Mouse (Mus musculus) right cerebral cortex, adult 18-20 months (tissue): ENCODE measurements around the gene Il1rn.

Source experiments
- DNase-seq: peaks from one replicate; pipeline ENCODE4 v3.0.0; 2022; ENCODE audit warnings: mixed read lengths

The Il1rn gene

DNA sequence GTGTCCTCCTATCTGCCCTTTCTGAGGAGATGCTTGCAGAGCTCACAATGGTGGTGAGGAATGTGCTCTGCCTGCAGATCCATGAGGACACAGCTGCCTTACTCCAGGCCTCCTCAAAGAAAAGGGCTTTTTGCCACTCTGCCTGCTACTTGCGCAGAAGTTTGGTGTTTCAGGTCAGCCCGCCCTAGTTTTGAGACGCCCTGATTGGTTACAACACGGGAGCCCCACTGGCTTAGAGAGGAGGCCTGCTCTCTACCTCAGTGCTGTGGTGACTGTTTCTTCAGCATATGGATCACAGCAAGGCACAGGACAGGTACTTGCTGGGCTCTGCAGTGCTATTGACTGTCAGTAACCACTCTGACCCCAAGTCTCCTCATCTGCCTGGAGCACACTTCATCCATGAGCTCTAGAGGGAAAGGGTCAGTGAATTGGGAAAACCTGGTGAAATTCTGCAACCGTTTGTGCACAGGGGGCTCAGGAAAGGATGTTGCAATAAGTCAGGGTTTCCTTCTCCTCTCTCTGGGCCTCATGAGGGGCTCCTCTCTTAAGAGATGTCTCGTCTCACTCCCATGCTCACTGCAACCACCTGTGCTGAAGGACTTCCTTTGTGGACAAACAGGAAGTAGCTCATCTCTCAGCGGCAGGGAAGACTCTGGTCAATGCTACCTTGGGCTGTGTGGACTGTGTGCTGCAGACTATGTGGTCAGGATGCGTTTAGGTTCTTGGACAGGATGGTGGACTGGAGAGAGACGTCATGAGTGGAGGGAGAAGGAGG is 46.0 kb downstream of the Il1rn start:
- DNase-seq = no peak

DNA sequence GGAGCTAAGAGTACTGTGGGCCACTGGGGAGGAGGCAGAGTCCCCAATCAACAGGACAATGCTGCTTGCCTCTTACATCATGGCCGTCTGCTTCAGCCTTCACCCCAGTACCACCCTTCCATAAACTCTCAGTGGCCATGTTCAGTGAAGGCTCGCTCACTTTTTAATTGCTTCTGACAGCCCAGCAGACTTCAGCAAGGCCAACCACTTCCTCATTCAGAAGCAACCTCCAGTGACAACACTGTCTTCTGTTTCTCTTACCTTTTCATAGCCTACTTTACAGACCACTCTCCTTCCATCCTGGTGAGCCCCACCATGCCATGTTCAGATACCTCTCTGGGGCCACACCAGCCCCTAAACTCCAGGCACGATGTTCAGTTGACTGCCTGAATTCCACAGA is 47.0 kb downstream of the Il1rn start:
- no peak for DNase-seq

DNA sequence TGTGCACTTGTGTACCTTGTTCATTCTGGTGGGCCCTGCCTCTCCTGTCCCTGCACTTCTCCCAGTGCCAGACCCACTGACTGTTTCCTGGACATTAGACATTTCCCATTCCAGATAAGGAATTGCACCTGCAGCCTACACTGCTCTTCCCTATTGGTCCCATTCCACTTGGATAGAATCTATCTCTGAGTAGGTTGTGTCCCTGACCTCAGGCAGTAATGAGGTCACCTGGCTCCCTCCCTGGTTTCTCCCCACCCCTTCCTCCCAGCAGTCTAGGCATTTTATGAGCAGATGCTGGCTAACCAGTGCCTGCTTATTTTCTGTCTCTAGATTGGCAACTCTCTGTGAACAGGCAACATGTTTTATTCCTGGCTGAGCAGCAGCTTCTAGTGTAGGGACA is 47.7 kb downstream of the Il1rn start:
- DNase-seq = no peak

DNA sequence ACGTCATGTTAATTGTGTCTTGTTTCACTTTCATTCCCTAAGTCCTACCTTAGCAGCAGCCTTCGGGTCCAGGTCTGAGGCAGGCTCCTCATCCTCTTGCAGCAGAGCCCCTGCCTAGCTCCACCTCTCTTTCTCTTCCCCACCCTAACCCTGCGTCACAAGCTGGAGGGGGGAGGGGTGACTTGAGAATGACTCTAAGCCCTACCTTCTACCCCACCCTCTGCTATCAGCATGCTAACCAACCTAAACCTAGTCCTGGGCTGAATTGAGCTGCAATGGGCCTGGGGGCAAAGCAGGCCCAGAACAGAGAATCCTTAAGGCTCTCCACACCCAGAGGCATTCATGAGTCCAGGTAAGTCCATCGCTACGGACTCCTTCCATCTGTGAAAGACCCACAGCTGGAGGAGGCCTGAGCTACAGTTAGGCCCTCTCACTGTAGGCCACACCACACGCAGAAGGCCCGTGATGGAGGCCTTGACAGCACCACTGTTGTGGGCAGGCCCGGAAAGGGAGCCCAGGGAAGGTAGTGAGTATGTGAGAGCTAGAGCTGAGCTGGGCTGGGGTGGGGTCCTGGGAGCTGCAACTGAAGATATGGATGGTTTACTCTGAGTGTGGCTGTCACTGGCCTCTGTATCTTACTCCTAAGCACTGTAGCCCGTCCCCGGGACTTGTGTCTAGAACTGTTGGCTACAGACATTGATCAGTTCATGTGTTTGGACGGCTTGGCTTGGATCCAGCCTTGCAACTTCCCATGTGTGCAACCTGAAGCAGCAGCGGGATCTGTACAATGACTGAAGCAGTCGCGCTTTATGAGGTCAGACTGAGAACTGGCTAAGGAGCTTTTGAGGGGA is 48.7 kb downstream of the Il1rn start:
- DNase-seq = no peak

DNA sequence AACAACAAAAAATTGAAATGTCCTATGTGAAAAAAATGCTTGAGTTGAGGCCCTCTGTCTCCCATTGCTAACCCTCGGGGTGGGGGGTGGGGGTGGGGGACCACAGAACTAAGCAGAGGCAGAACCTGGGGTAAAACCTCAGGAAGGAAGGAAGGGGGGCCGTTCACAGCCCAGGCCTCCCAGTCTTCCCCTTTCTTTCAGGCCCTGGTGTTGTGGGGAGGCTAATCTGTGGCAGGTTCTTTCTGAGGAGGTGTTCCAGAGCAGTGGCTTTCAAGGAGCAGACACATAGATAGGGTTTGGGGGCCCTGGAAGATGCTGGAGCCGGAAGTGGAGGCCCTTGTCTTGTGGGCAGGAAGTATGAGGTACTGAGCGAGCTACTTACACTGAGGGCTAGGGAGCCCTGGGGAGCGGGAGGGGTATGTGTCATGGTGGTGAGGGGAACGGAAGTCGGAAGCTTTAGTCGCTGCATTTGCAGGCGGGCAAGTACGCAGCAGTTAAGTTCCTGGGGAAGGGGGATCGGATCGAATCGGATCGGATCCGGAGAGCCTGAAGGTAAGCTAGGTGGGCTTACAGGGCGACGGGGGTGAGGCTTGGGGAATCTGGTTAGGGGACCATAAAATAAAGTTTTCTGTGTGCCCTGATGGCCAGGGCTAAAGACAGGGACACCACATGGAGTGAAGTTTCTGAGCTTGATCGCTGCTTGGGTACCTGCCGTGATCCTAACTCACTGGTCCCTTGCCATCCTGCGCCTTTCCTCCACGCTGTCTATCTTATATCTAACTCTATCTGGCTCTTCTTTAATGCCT is 49.7 kb downstream of the Il1rn start:
- no peak for DNase-seq

DNA sequence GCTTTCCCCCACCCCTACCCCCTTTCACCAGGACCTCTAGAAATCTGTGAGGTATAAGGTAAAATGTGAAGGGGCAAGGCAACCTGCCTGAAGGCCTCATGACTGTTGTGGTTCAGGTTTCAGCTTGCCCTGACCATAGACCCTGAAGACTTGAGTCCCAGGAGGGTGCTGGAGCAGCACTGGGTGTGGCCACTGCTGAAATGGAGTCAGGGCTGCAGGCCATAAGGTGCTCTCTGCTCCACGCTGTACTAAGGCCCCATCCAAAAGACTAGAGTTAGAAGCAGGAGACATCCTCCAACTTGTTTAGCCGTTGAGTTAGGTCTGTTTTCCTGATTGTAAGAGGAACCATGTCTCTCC is 50.3 kb downstream of the Il1rn start:
- DNase-seq = no peak

DNA sequence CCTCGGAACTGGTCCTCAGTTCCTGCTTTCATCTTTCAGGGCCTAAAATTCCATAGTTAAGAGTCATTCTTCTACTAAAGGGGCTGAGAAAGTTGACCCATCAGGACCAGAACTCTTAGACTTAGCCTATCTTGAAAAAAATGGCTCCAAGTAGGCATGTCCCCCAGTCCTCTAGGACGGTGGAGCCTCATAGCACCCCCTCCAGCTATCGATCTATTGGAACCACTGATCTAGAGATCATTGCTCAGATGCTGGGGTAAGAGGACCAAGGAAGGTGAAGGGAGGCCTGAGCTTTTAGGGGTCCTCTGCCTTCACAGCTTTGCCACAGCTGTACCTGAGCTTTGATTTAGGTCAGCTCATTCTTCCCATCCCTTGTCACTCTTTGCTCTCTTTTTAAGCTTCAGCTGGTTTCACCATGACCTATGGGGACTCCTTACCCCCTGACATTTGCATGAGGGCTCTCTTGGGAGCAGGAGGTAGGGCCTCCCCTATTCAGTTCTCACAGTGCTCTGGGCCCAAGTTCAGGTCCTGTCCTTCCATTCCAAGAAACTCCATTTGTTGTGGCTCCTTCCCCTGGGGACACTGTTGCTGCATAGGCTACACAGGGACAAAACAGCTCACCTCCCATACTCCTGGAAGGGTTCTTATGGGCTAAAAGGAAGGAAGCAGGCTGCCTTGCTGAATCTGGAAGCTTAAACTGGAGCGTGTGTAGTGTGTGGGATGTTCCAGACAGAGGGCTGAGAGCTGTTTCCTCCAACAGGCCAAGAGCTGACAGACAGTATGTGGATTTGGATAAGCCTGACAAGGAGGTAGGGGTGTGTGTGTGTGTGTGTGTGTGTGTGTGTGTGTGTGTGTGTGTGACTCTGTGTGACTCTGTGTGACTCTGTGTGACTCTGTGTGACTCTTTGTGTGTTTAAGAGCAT is 51.0 kb downstream of the Il1rn start:
- peak; percentile 50 for DNase-seq

DNA sequence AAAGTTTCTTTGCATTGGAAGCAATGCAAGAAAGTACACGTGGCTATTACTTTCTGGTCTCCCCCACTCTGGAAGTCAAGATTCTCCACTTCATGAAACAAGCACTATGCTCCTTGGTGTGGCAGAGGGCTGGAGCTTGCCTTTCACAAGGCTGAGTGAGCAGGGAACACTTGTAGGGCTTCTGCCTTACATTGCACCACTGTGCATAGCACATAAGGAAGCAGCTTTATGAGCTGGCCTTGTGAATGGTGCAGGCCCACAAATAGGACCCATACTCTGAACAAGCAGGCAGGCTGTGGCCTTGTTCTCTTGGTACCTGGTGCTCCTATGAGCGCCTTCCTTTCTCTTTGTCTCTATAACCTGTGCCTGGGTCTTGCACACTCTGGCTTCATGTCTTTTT is 56.6 kb downstream of the Il1rn start:
- DNase-seq = no peak

DNA sequence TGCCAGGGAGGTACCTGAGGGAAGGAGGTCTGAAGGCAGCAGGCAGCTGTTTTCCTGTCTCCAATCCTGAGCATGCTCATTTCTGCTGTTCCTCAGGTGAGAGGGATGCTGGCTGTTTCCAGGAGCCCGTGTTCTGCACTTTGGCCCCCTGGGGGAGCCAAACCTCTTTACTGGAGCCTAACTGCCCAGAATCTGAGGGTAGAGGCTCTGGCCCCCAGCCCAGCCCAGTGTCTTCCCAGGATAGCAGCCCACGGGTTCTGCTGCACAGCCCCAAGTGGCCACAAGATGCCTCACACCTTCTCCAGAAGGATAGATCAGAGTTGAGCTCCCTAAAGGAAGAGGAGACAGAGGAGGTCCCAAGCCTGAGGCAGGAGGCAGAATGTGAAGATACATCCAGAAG is 60.5 kb downstream of the Il1rn start:
- no peak for DNase-seq

DNA sequence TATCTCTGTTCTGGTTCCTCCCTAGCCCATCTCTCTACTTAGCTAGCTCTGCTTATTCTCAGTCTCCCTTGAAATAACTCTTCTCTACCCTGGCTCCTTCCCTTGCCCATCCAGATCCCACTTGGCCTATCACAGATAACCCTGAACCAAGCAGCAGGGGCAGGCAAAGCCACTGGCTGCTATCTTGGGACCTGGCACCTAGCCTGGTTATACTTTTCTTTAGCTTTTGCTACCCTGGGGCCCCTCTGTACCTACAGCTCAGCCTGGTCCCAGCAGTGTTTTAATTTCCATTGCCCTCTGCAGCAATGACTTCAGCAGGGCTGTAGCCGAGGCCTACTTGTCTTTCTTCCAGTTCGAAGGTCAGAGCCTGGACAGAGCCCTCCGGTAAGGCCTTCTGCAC is 64.1 kb downstream of the Il1rn start:
- DNase-seq = no peak
